Mouse (Mus musculus) G1E-ER4 (cell line): ENCODE results near the gene Isg20. TPM values are rescaled to one million over a fixed set of nuclear protein-coding genes. Genes with fewer than 3 reads are reported as not detected.

ENCODE experiments used
- GATA1 ChIP-seq: IDR thresholded peaks from one replicate; pipeline ENCODE4 v1.8.0; 2012; ENCODE audit warnings: low read length, inconsistent platforms
- polyA plus RNA-seq: library from polyadenylated mRNA; stranded (reverse); fragments of >175 nt; gene quantifications from 2 replicates; pipeline ENCODE4 v1.2.3, GENCODE M21; 2012

Isg20 gene
- polyA plus RNA-seq = 2.0 and 2.5 TPM in 2 replicates

DNA sequence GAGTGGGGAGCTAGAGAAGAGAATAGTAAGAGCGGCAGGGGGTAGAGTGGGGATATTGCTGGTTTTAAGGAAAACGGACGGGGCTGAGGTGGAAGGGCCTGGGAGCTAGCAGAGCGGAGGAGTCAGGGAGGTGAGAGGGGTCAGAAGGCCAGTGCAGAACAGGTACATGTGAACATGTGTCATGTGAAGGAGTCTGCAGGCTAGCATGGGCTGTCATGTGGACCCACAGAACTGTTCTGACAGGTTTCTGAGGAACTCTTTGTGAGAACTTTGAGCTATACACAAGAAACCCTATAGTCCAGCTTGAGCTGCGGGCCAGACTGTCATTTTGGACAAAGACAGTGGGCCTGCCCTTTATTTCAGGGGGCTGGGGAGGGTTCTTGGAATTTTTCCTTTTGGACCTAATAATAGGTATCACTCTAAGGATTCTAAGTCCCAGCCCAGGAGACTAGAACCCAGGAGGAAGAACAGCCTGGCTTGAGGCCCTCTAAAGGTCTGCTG, at the start of gene Isg20:
Isg20 (plus strand) TSS at position 451 of the 501 bp plus-strand sequence.
- no peak for TF ChIP-seq GATA1

DNA sequence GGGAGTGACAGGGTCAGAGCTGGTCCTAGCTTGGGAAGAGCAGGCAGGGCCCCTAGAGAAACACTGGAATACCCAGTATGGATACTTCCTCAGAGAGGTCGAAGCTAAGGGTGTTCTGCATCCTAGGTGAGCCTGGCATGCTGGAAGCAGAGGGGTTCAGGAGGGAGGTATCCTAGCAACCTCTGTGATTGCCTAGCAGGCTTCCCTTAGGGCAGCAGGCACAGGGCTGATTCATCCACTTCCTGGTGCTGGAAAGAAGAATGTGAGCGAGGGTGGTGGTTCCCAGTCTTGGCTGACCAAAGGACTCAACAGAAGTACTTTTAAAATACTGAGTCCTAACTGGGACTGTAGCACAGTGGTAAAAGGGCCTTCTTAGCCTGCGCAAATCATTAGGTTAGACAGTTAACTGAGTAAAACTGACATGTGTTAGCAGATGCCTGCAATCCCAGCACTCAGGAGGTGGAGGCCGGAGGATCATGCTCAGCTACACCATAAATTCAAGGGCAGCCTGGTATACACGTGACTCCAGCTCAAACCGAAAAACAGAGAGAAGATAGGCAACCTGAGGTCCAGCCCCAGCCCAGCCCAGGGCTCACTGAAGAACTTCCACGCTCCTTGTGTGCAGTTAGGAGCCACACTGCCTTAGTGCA, 49.3 kb upstream of the Isg20 start:
- no peak for TF ChIP-seq GATA1

DNA sequence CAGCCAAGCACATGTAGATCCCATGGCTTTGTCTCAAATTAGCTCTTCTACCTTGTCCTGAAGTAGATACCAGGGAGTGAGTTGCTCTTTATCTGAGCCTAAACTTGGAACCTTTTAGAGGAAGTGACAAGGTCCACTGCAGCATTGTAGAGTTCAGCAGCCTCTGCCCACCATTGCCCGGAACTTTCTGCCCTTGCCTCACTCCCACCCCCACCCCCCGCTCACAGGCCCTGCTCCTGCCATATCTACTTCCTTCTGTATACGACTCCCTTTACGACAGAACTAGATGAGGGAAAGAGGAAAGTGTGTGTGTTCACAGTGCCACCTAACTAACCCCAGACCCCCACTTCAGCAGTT, 48.8 kb upstream of the Isg20 start:
- TF ChIP-seq GATA1 = no peak

DNA sequence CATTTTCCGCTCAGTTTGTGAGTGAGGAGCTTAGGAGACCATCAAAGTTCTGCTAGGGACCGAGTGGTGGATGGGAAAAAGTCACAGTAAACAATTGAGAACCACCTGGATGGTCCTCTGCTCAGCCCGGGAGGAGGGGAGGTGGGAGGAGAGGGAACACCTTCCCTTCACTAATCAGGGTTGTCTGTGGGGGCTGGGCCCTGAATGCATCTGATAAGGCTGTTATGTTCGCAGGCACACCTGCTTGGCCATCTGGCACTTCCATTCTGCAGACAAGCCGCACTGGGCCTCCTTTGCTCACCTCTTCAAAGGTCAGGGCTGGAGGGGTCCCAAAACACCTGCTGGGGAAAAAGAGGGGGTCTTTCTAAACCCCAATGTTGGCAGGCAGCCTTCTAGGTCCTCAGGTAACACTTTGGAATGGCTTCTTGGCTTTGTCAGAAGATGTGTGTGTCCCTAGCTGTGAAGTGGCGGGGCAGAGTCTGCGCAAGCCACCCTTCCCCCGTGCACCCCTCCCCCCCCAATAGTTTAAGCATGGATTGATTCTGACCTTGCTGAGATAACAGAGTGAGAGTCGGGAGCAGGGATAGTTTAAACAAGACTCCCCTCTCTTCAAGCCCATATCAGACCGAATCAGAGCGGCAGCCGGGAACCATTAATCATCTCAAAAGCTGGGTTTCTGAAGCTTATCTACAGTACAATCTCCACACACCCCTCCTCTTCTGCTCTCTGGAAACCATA, 47.8 kb upstream of the Isg20 start:
- no peak for TF ChIP-seq GATA1

DNA sequence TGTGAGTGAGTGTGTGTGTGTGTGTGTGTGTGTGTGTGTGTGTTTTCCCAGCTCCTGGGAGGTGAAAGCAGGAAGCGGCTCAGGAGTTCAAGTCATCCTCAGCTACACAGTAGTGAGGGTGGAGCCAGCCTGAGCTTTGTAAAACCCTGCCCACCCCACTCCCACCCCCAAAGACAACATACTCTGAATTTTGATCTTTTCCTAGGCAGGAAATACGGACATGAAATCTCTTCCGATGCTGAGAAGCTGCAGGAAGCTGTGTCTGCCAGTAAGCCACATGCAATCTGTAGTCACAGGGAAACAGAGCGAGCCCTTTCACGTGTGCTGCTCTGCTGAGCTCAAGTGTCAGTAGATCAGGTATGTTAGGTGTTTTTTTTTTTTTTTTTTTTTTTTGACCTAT, 44.5 kb upstream of the Isg20 start:
- no peak for TF ChIP-seq GATA1

DNA sequence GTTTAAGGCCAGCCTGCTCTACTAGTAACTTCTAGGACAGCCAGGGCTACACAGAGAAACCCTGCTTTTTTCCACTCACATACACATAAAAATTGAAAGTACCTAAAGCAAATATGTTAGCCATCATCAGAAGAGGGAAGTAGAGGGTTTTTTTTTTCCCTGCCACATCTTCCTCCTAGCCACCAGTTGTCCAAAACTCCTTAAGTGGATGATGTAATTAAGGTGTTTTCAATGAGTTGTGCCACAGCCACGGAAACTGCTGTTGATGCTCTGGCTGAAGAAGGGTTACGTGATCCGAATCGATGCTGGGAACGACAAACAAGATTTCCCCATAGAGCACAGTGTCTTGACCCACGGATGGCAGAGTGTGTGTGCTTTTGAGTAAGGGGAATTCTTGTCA, 40.9 kb upstream of the Isg20 start:
- no peak for TF ChIP-seq GATA1

DNA sequence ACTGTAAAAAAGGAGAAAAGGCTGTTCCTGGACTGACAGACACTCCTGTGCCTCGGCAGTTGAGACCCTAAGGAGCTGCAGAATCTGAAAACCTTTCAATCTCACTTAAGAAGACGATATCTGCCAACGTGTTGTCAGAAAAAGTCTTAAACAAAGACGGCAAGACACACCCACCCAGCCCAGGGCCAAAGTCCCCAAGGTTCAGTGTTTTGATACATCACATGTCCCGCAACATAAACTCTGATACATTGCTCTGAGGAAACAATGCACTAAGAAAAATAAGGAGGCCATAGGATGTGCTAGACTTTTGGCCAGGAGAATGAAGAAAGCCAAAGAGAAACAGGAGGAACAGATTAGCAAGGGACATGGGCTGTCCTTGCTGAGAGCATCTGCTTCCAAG, 40.4 kb upstream of the Isg20 start:
- no peak for TF ChIP-seq GATA1

DNA sequence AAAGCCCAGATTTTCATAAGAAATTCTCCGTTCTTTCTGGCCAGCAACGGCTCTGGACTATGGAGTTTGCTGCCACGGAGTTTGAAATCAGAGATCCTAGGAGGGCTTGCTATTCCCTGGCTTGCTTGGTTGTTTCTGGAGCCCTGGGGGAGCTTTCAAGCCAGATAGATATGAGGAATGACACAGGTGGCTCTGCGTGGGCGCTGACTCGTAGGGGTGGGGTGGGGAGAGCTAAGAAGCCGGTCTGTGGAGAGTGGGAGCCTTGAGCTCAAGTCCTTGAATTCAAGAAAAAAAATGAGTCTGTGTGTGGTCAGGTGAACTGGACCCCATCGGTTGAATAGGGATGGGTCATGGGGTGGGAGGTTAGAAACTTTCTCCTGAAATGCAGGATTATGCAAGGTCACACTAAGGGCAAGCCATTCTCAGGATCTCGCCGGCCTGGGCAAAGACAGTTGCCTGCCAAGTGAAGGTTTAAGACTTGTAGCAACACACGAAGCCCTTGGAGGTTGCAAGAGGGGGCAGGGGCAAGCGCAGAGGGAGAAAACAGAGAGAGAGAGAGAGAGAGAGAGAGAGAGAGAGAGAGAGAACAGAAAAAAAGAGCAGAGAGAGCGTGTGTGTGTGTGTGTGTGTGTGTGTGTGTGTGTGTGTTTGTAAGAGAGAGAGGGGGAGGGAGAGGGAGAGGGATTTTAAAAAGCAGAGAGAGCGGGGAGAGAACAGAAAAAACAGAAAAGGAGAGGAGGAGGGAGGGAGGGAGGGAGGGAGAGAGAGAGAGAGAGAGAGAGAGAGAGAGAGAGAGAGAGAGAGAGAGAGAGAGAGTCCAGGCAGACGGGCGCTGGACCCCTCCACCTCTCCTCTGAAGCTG, 31.4 kb upstream of the Isg20 start:
- TF ChIP-seq GATA1 = no peak

DNA sequence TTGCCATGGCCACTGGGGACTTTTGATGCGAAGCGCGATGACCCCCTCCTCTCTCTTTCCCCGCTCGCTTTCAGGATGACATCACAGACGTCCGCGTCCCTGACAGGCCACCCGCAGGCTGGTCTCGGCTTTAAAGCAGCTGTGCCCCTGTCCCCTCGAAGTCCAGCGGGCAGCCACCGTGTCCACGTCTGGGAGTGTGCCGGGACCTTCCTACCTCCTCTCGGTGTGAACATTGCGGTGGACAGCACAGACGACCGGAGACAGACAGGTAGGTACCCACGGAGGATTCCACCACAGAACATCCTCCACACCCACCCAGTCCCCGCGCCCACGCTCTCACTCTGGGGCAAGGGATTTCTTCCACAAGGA, 30.8 kb upstream of the Isg20 start:
- no peak for TF ChIP-seq GATA1

DNA sequence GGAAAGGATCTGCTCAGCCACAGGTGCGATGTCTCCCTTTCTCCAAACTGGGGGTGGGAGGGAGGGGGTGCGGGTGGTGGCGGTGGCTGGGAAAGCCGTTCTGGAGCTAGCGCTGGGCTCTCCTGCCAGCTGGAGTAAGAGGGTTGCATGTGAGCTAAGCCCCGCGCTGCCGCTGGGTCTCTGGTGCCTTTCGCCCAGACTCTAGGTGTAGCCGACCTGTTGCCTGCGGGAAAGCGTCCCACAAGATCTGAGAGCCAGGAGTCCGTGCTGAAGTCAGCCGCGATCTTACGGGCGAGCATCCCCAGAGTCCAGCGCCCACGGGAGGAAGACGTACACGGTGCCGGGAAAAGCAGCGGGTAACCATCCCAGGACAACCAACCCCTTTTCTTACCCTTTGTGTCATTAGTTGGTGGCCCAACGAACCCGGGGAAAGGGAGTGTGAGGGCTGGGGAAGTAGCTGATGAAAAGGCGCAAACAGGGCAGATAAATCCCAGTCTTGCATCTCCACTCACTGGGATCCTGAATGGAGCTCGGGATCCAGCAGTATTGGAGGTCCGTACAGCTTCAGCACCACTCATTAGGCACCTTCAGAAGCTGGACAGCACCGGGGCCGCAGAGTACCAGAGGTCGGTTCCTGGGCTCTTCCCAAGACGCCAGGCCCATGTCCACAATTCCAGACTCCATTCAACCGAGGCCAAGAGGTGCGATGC, 30.1 kb upstream of the Isg20 start:
- no peak for TF ChIP-seq GATA1

DNA sequence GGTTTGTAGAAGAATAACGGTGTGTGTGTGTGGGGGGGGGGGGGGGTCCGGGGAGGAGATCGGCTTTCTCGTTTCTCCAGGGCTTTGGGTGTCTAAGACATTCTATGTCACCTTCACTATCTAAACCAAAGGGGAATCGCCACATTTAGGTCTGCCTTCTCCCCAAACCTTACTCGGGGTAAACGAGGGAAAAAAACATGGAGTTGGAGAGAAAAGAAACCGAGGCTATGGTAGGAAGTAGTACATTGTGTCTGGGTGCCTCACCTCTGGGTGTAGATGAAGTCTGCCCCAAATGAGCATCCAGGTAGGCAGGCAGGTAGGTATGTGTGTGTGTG, 29.5 kb upstream of the Isg20 start:
- no peak for TF ChIP-seq GATA1

DNA sequence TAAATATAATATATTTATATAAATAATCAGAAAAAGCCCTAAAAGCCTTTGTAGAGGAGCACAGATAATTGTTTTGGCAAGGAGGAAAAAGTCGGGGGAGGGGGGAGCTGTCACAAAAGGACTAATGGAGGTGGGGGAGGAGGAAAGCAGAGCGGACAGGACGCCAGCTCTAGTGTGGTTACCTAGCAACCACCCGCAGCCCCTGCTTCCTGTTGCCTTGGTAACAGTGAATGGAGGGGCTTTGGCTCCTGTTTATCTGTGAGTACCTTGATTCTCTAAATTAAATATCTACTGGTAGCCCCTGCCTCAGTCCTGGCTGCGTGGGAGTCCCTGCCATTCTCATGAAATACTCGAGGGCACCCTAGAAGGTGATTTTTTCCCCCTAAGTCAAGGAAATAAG, 29.1 kb upstream of the Isg20 start:
- TF ChIP-seq GATA1 = no peak

DNA sequence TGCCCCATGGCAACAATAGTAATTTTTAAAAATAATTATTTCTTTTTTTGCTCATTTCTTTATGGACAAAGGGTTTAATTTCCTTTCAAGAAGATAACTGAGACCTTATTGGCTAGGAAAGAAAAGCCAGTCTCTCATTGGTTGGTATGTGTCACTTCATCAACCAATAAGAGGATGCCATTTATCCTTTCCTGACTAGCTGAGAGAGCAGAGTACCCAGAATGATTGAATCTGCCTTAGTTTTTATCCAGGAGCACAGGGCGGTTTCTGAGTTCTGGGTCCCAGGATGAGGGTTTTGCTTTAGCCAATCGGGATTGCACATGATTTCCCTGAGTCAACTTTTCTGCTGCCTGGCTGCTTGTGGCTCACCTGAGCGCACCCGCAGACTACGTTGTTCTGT, 27.8 kb upstream of the Isg20 start:
- no peak for TF ChIP-seq GATA1

DNA sequence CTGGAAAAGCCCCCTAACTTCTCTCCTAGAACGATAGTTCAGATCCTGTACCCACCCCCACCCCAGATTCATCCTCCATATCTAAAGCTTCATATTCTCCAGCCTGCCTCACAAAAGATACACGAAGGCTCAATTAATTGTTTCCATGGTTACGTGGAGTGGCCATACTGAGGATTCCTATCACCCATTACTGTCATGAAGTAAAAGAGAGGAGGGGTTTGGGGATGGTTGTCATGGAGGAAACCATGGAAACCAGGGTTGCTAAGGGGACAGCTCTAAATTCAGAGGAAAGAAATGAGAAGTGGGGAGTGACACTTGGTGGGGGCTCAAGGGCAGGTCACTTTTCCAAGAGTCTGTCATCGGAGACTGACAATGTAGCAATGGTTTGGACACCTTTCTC, 26.7 kb upstream of the Isg20 start:
- no peak for TF ChIP-seq GATA1

DNA sequence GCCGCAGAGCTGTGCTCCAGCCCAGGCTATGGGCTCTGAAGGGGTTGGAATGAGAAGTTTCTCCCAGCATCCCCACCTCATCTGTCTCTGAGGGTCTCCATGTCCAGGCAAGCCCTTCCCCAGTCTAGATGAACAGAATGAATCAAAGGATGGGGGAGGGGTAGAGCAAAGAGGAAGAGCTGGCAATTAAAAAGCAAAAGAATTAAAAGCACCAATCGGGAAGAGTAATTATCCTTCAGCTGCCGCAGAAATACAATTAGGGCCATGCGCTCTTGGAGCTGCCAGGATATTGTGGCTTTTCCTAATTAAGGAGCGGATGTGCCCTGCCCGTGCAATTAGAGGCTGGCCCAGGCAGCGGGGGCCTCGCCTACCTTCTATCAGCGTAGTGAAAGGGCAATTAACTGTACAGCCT, 25.8 kb upstream of the Isg20 start:
- TF ChIP-seq GATA1 = no peak

DNA sequence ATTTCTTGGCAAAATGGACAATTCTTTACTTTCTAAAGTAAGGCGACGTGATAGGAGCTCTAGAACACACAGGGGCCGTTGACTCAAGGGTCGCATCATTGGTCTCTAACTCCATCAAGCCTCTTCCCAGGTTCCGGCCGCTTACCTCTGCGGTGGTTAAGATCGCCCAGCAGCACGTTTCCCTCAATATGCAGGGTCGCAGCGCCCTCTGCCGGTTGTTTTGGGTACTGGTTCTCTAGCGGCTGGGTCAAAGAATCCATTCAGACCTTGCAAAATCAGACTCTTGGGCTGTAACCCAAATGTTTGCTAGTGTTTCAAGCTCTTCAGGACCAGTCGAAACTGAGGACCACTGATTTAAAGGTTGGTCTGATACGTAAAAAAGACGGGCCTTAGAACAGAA, 22.6 kb upstream of the Isg20 start:
- no peak for TF ChIP-seq GATA1
